Mouse (Mus musculus) limb, embryonic 14.5 days (tissue): ENCODE measurements around the gene Col8a1. TPM values are rescaled to one million over a fixed set of nuclear protein-coding genes. Genes with fewer than 3 reads are reported as not detected.

Experiments
- ATAC-seq: fragments of 200-750 bp; cut with Nextera tagmentation; 2 replicates; pipeline ENCODE4 v1.8.0; 2017; ENCODE audit warnings: low read depth, moderate number of reproducible peaks, moderate TSS enrichment; ENCODE audit not compliant: low FRiP score
- DNase-seq: peaks from one replicate; pipeline ENCODE4 v3.0.0-alpha.2; 2015; ENCODE audit warnings: low spot score
- H3K27ac ChIP-seq: fragments of 300-500 bp; sonication (generic); replicated peaks from 2 replicates; pipeline ENCODE4 v1.5.1; 2014; ENCODE audit warnings: low read depth, mild to moderate bottlenecking, low read length, moderate library complexity, mixed read lengths
- H3K27me3 ChIP-seq: fragments of 300-500 bp; sonication (generic); 2 replicates; pipeline ENCODE4 v1.6.1; 2014; ENCODE audit warnings: low read length, mixed read lengths; ENCODE audit not compliant: control insufficient read depth, insufficient read depth
- H3K36me3 ChIP-seq: fragments of 300-500 bp; sonication (generic); 2 replicates; pipeline ENCODE4 v1.6.1; 2014; ENCODE audit warnings: mild to moderate bottlenecking, low read length, moderate library complexity, mixed read lengths; ENCODE audit not compliant: control insufficient read depth, insufficient read depth
- H3K4me1 ChIP-seq: fragments of 300-500 bp; sonication (generic); 2 replicates; pipeline ENCODE4 v1.6.1; 2014; ENCODE audit warnings: antibody characterized with exemption, low read length, mixed read lengths; ENCODE audit not compliant: control insufficient read depth, insufficient read depth
- H3K4me2 ChIP-seq: fragments of 300-500 bp; sonication (generic); replicated peaks from 2 replicates; pipeline ENCODE4 v1.6.1; 2014; ENCODE audit warnings: low read depth, mild to moderate bottlenecking, low read length, moderate library complexity; ENCODE audit not compliant: severe bottlenecking
- H3K4me3 ChIP-seq: fragments of 300-500 bp; sonication (generic); replicated peaks from 2 replicates; pipeline ENCODE4 v1.5.1; 2014; ENCODE audit warnings: low read length
- H3K9ac ChIP-seq: fragments of 300-500 bp; sonication (generic); 2 replicates; pipeline ENCODE4 v1.6.1; 2014; ENCODE audit warnings: mild to moderate bottlenecking, low read depth, low read length, moderate library complexity; ENCODE audit not compliant: severe bottlenecking
- H3K9me3 ChIP-seq: fragments of 300-500 bp; sonication (generic); 2 replicates; pipeline ENCODE4 v1.6.1; 2016; ENCODE audit warnings: low read length; ENCODE audit not compliant: control insufficient read depth
- POLR2A ChIP-seq: fragments of 200-500 bp; IDR thresholded peaks from 2 replicates; pipeline ENCODE4 v1.8.0; 2012; ENCODE audit warnings: inconsistent platforms, mild to moderate bottlenecking, moderate library complexity, borderline replicate concordance; ENCODE audit not compliant: insufficient read depth, insufficient read length; ENCODE audit errors: extremely low read depth
- WGBS: fragments of 180-500 bp; shearing (Covaris S2); extraction: QIAGEN DNeasy Blood & Tissue Kit; methylation state at CpG from one replicate; pipeline ENCODE4 v1.1.7; 2014; 5-methylcytosine and 5-hydroxymethylcytosine counted together
- polyA plus RNA-seq, 2 experiments: library from polyadenylated mRNA; depleted of rRNA in 1 of 2; stranded (reverse) in 1 of 2; unstranded in 1 of 2; fragments of >200 nt; fragmentation: Nextera tagmentation in 1 of 2; extraction: Ambion mirVana in 1 of 2; gene quantifications; 2 replicates each; pipeline versions ENCODE4 v1.2.1 to v1.2.3; 2012 to 2014

Gene Col8a1
- polyA plus RNA-seq, 2 experiments, result 10.0 to 22.5 TPM

GRCm38 (mm10) chr16:57759862-57760261 lies 5.3 kb upstream of the Col8a1 start:
- 30% methylated on average over 2 of the region's 2 CpGs for whole genome bisulfite sequencing
- Histone ChIP-seq H3K36me3 (no peaks in the 10 kb centered on the region), H3K27ac (no peak overlapping the region), H3K9ac (no peak overlapping the region), H3K4me3 (no peak overlapping the region), H3K27me3 (no peaks in the 10 kb centered on the region), H3K4me1 (peaks cover 15% of the 10 kb centered on the region), H3K9me3 (no peaks in the 10 kb centered on the region), H3K4me2 (no peak overlapping the region)
- no peak for ATAC-seq
- DNase-seq, result no peak
- no peak for TF ChIP-seq POLR2A

- H3K9ac ChIP-seq, result no peak overlapping the region
- no peak overlapping the region for H3K27ac ChIP-seq
- no peaks in the 10 kb centered on the region for H3K36me3 ChIP-seq
- H3K4me1 ChIP-seq, result peaks cover 20% of the 10 kb centered on the region
- no peak for ATAC-seq
- no peaks in the 10 kb centered on the region for H3K27me3 ChIP-seq
- no peak for TF ChIP-seq POLR2A
- H3K4me3 ChIP-seq, result no peak overlapping the region
- H3K9me3 ChIP-seq, result no peaks in the 10 kb centered on the region
- H3K4me2 ChIP-seq, result no peak overlapping the region
- 41% methylated on average over 5 of the region's 5 CpGs for WGBS
- DNase-seq, result no peak
Measured at GRCm38 (mm10) chr16:57755708-57756107, 1.2 kb upstream of the Col8a1 start.

GRCm38 (mm10) chr16:57755241-57755640 lies 704 bp upstream of the Col8a1 start:
- DNase-seq (no peak), ATAC-seq (no peak)
- peak overlapping the region; percentile 72 for H3K4me2 ChIP-seq
- no peaks in the 10 kb centered on the region for H3K27me3 ChIP-seq
- peak overlapping the region; percentile 59; the same call in 1 of the 2 replicates for H3K9ac ChIP-seq
- TF ChIP-seq POLR2A, result no peak
- WGBS, result 23% methylated on average over 10 of the region's 12 CpGs
- H3K4me3 ChIP-seq, result peak overlapping the region; percentile 42
- no peaks in the 10 kb centered on the region for H3K9me3 ChIP-seq
- H3K4me1 ChIP-seq, result peaks cover 20% of the 10 kb centered on the region
- no peak overlapping the region for H3K27ac ChIP-seq
- H3K36me3 ChIP-seq, result no peaks in the 10 kb centered on the region

GRCm38 (mm10) chr16:57753539-57754280 lies 827 bp downstream of the Col8a1 start:
- 46% methylated on average over 10 of the region's 10 CpGs for WGBS
- DNase-seq (no peak), ATAC-seq (no peak)
- H3K27me3 ChIP-seq, result no peaks in the 10 kb centered on the region
- H3K9me3 ChIP-seq, result no peaks in the 10 kb centered on the region
- H3K36me3 ChIP-seq, result no peaks in the 10 kb centered on the region
- TF ChIP-seq POLR2A, result no peak
- H3K4me1 ChIP-seq, result peaks cover 16% of the 10 kb centered on the region
- no peak overlapping the region for H3K27ac ChIP-seq
- 0 out of 2 replicates have a peak overlapping the region, but pooled peaks have one; percentile 26 for H3K9ac ChIP-seq
- H3K4me2 ChIP-seq, result peak overlapping the region; percentile 72
- H3K4me3 ChIP-seq, result peak overlapping the region; percentile 42

GRCm38 (mm10) chr16:57750549-57750948 lies 4.0 kb downstream of the Col8a1 start:
- ATAC-seq (no peak), DNase-seq (no peak)
- H3K4me2 ChIP-seq, result no peak overlapping the region
- H3K36me3 ChIP-seq, result no peaks in the 10 kb centered on the region
- H3K4me1 ChIP-seq, result peaks cover 11% of the 10 kb centered on the region
- H3K9me3 ChIP-seq, result no peaks in the 10 kb centered on the region
- TF ChIP-seq POLR2A, result no peak
- H3K9ac ChIP-seq, result no peak overlapping the region
- H3K27me3 ChIP-seq, result no peaks in the 10 kb centered on the region
- H3K27ac ChIP-seq, result no peak overlapping the region
- H3K4me3 ChIP-seq, result no peak overlapping the region
- WGBS, result 68% methylated on average over 2 of the region's 2 CpGs
